Mouse (Mus musculus) adrenal gland, postnatal 10 days (tissue): ENCODE measurements around the gene Rasa2. TPM values are rescaled to one million over a fixed set of nuclear protein-coding genes. Genes with fewer than 3 reads are reported as not detected.
"Not testable (repeated sequence)": the region's sequence is repeated elsewhere in the genome, so short reads cannot be mapped to it uniquely, and the experiment has no call there.

Source experiments
- DNase-seq: peaks from one replicate; pipeline ENCODE4 v3.0.0; 2021; ENCODE audit warnings: mixed read lengths
- total RNA-seq, 2 experiments: library from RNA; stranded (reverse); gene quantifications; 2 replicates each; pipeline ENCODE4 v1.2.3; 2021

Rasa2 gene
- total RNA-seq, 2 experiments from 2014 or later: 10.7 to 11.9 TPM

GRCm38 (mm10) chr9:96583496-96583895 lies 47.9 kb downstream of the Rasa2 start:
- DNase-seq: no peak

- DNase-seq: no peak
Observed at GRCm38 (mm10) chr9:96583076-96583475, 48.3 kb downstream of the Rasa2 start.

GRCm38 (mm10) chr9:96578190-96578589 lies 53.2 kb downstream of the Rasa2 start:
- no peak for DNase-seq

GRCm38 (mm10) chr9:96577674-96578073 lies 53.7 kb downstream of the Rasa2 start:
- no peak for DNase-seq

- DNase-seq: no peak
Observed at GRCm38 (mm10) chr9:96573252-96573651, 58.2 kb downstream of the Rasa2 start.

GRCm38 (mm10) chr9:96572754-96573153 lies 58.7 kb downstream of the Rasa2 start:
- no peak for DNase-seq

GRCm38 (mm10) chr9:96566470-96566996 lies 64.9 kb downstream of the Rasa2 start:
- no peak for DNase-seq

GRCm38 (mm10) chr9:96563501-96563900 lies 67.9 kb downstream of the Rasa2 start:
- DNase-seq: no peak

- DNase-seq: no peak
Observed at GRCm38 (mm10) chr9:96559148-96559547, 72.3 kb downstream of the Rasa2 start.

GRCm38 (mm10) chr9:96558594-96558993 lies 72.8 kb downstream of the Rasa2 start:
- no peak for DNase-seq

GRCm38 (mm10) chr9:96554095-96554494 lies 77.3 kb downstream of the Rasa2 start:
- no peak for DNase-seq

- no peak for DNase-seq
Observed at GRCm38 (mm10) chr9:96545410-96545809, 86.0 kb downstream of the Rasa2 start.

GRCm38 (mm10) chr9:96543643-96544640 lies 87.5 kb downstream of the Rasa2 start:
- DNase-seq: peak; percentile 79

- DNase-seq: peak; percentile 15
Observed at GRCm38 (mm10) chr9:96538916-96539315, 92.5 kb downstream of the Rasa2 start.

- no peak for DNase-seq
Observed at GRCm38 (mm10) chr9:96537615-96537919, 93.8 kb downstream of the Rasa2 start.

GRCm38 (mm10) chr9:96536895-96537614 lies 94.4 kb downstream of the Rasa2 start:
- DNase-seq: peak; percentile 62

GRCm38 (mm10) chr9:96536093-96536492 lies 95.3 kb downstream of the Rasa2 start:
- DNase-seq: not testable (repeated sequence)

GRCm38 (mm10) chr9:96535431-96535830 lies 96.0 kb downstream of the Rasa2 start:
- DNase-seq: no peak

GRCm38 (mm10) chr9:96534256-96534655 lies 97.2 kb downstream of the Rasa2 start:
- DNase-seq: no peak

GRCm38 (mm10) chr9:96533476-96533875 lies 97.9 kb downstream of the Rasa2 start:
- no peak for DNase-seq

- no peak for DNase-seq
Observed at GRCm38 (mm10) chr9:96532531-96532930, 98.9 kb downstream of the Rasa2 start.

- DNase-seq: peak; percentile 35
Observed at GRCm38 (mm10) chr9:96530674-96531081, 100.7 kb downstream of the Rasa2 start.
